Mouse (Mus musculus): Measurements from ENCODE around the gene Cwc22. TPM values are rescaled to one million over a fixed set of nuclear protein-coding genes. Genes with fewer than 3 reads are reported as not detected.

The Cwc22 gene
- polyA plus RNA-seq, 1 experiment from 2014 or later, result 18.9 TPM

Other genes with a start within 250 kb of the Cwc22 start
- gene Zfp385b, start 126.7 kb downstream of the Cwc22 start, polyA plus RNA-seq (2016; fragmentation: Nextera tagmentation; extraction: Ambion mirVana), result 4.3 and 4.5 TPM in 2 replicates

Data from heart, embryonic 12.5 days (tissue).